Mouse (Mus musculus) bone marrow, adult 2 months (tissue): ENCODE data around the gene Ppp2r3a.

ENCODE experiments used
- CTCF ChIP-seq: fragments of 200-500 bp; IDR thresholded peaks from 2 replicates; pipeline ENCODE4 v1.5.1; 2011; ENCODE audit warnings: low read length, control low read depth; ENCODE audit not compliant: control insufficient read depth, insufficient read depth
- POLR2A ChIP-seq: fragments of 200-500 bp; IDR thresholded peaks from 2 replicates; pipeline ENCODE4 v1.6.1; 2011; ENCODE audit warnings: low read depth, mild to moderate bottlenecking, control low read depth, low read length, borderline replicate concordance; ENCODE audit not compliant: control insufficient read depth

- no peak for TF ChIP-seq POLR2A
- TF ChIP-seq CTCF = no peak
Observed at GRCm38 (mm10) chr9:101181291-101181690, 70.3 kb downstream of the Ppp2r3a start.
